Mouse (Mus musculus) forebrain, embryonic 12.5 days (tissue): ENCODE data around the gene Dnajc15. TPM values are rescaled to one million over a fixed set of nuclear protein-coding genes. Genes with fewer than 3 reads are reported as not detected.

ENCODE experiments used
- ATAC-seq: fragments of 200-750 bp; cut with Nextera tagmentation; 2 replicates; pipeline ENCODE4 v1.8.0; 2017; ENCODE audit warnings: moderate TSS enrichment; ENCODE audit not compliant: low FRiP score
- H3K27ac ChIP-seq: fragments of 300-500 bp; sonication (generic); 2 replicates; pipeline ENCODE4 v1.5.1; 2016; ENCODE audit warnings: mild to moderate bottlenecking
- H3K27me3 ChIP-seq: fragments of 300-500 bp; sonication (generic); 2 replicates; pipeline ENCODE4 v1.6.1; 2016; ENCODE audit warnings: mild to moderate bottlenecking
- H3K36me3 ChIP-seq: fragments of 300-500 bp; sonication (generic); replicated peaks from 2 replicates; pipeline ENCODE4 v1.6.1; 2016; ENCODE audit warnings: mild to moderate bottlenecking
- H3K4me1 ChIP-seq: fragments of 300-500 bp; sonication (generic); 2 replicates; pipeline ENCODE4 v1.6.1; 2016
- H3K4me2 ChIP-seq: fragments of 300-500 bp; sonication (generic); 2 replicates; pipeline ENCODE4 v1.6.1; 2016; ENCODE audit warnings: mild to moderate bottlenecking, moderate library complexity
- H3K4me3 ChIP-seq: fragments of 300-500 bp; sonication (generic); replicated peaks from 2 replicates; pipeline ENCODE4 v1.5.1; 2016; ENCODE audit warnings: mild to moderate bottlenecking
- H3K9ac ChIP-seq: fragments of 300-500 bp; sonication (generic); 2 replicates; pipeline ENCODE4 v1.6.1; 2016; ENCODE audit warnings: mild to moderate bottlenecking
- H3K9me3 ChIP-seq: fragments of 300-500 bp; sonication (generic); 2 replicates; pipeline ENCODE4 v1.6.1; 2016
- WGBS: fragments of 180-500 bp; shearing (Covaris S2); methylation state at CpG from one replicate; pipeline ENCODE4 v1.1.7; 2016; 5-methylcytosine and 5-hydroxymethylcytosine counted together
- polyA plus RNA-seq: library from polyadenylated mRNA; unstranded; fragments of >200 nt; fragmentation: Nextera tagmentation; extraction: Ambion mirVana; gene quantifications from 2 replicates; pipeline ENCODE4 v1.2.1, GENCODE M21; 2016

Gene Dnajc15
- polyA plus RNA-seq = 85.6 and 89.5 TPM in 2 replicates

GRCm38 (mm10) chr14:77874304-77875241 is at the start of gene Dnajc15:
Dnajc15 (minus strand) TSS chr14:77875125.
- no peaks in the 10 kb centered on the region for H3K9me3 ChIP-seq
- peak; percentile 83 for ATAC-seq
- H3K4me2 ChIP-seq = peak within 1 kb of the TSS; percentile 80
- peak within 1 kb of the TSS; percentile 83 for H3K9ac ChIP-seq
- no peaks in the 10 kb centered on the region for H3K27me3 ChIP-seq
- 0 out of 2 replicates have a peak, but pooled peaks cover 2% of the 10 kb centered on the region for H3K36me3 ChIP-seq
- 0 out of 2 replicates have a peak, but pooled peaks cover 2% of the 10 kb centered on the region for H3K4me1 ChIP-seq
- H3K4me3 ChIP-seq = peak within 1 kb of the TSS; percentile 87
- no peak within 1 kb of the TSS for H3K27ac ChIP-seq
- 1% methylated on average over 44 of the region's 44 CpGs for WGBS

- Histone ChIP-seq H3K4me1 (0 out of 2 replicates have a peak, but pooled peaks cover 12% of the 10 kb centered on the region), H3K36me3 (no peaks in the 10 kb centered on the region), H3K27me3 (no peaks in the 10 kb centered on the region), H3K9ac (no peak overlapping the region), H3K4me3 (no peak overlapping the region), H3K4me2 (no peak overlapping the region), H3K9me3 (no peaks in the 10 kb centered on the region), H3K27ac (no peak overlapping the region)
- WGBS = 90% methylated on average over 6 of the region's 6 CpGs
- no peak for ATAC-seq
Observed at GRCm38 (mm10) chr14:77923076-77923865, 48.3 kb upstream of the Dnajc15 start.

GRCm38 (mm10) chr14:77921641-77922040 is 46.7 kb upstream of the Dnajc15 start:
- Histone ChIP-seq H3K9me3 (no peaks in the 10 kb centered on the region), H3K36me3 (no peaks in the 10 kb centered on the region), H3K9ac (no peak overlapping the region), H3K27ac (no peak overlapping the region), H3K4me3 (no peak overlapping the region), H3K4me2 (no peak overlapping the region), H3K4me1 (0 out of 2 replicates have a peak, but pooled peaks cover 12% of the 10 kb centered on the region), H3K27me3 (no peaks in the 10 kb centered on the region)
- 90% methylated on average over 8 of the region's 8 CpGs for WGBS
- no peak for ATAC-seq

GRCm38 (mm10) chr14:77915776-77916175 is 40.9 kb upstream of the Dnajc15 start:
- no peak for ATAC-seq
- H3K27me3 ChIP-seq = no peaks in the 10 kb centered on the region
- H3K4me3 ChIP-seq = no peak overlapping the region
- no peaks in the 10 kb centered on the region for H3K9me3 ChIP-seq
- no peak overlapping the region for H3K9ac ChIP-seq
- 18% methylated on average over 5 of the region's 5 CpGs for WGBS
- H3K36me3 ChIP-seq = no peaks in the 10 kb centered on the region
- H3K4me1 ChIP-seq = 0 out of 2 replicates have a peak, but pooled peaks cover 6% of the 10 kb centered on the region
- H3K4me2 ChIP-seq = no peak overlapping the region
- no peak overlapping the region for H3K27ac ChIP-seq

GRCm38 (mm10) chr14:77906586-77906985 is 31.7 kb upstream of the Dnajc15 start:
- H3K27me3 ChIP-seq = no peaks in the 10 kb centered on the region
- 0 out of 2 replicates have a peak, but pooled peaks cover 3% of the 10 kb centered on the region for H3K9me3 ChIP-seq
- no peaks in the 10 kb centered on the region for H3K36me3 ChIP-seq
- H3K4me1 ChIP-seq = 0 out of 2 replicates have a peak, but pooled peaks cover 3% of the 10 kb centered on the region
- H3K27ac ChIP-seq = no peak overlapping the region
- no peak overlapping the region for H3K4me3 ChIP-seq
- no peak overlapping the region for H3K4me2 ChIP-seq
- H3K9ac ChIP-seq = no peak overlapping the region
- WGBS = 90% methylated on average over 5 of the region's 5 CpGs
- no peak for ATAC-seq

- 67% methylated on average over 5 of the region's 5 CpGs for WGBS
- Histone ChIP-seq H3K4me2 (no peak overlapping the region), H3K27me3 (no peaks in the 10 kb centered on the region), H3K4me1 (0 out of 2 replicates have a peak, but pooled peaks cover 3% of the 10 kb centered on the region), H3K9me3 (0 out of 2 replicates have a peak, but pooled peaks cover 2% of the 10 kb centered on the region), H3K9ac (no peak overlapping the region), H3K27ac (no peak overlapping the region), H3K36me3 (no peaks in the 10 kb centered on the region), H3K4me3 (no peak overlapping the region)
- no peak for ATAC-seq
Observed at GRCm38 (mm10) chr14:77905466-77905865, 30.5 kb upstream of the Dnajc15 start.

- no peaks in the 10 kb centered on the region for H3K27me3 ChIP-seq
Observed at GRCm38 (mm10) chr14:77904171-77904762, 29.3 kb upstream of the Dnajc15 start, which contains the start of gene Epsti1. Epsti1 (plus strand) TSS chr14:77904239.

GRCm38 (mm10) chr14:77902541-77902940 is 27.6 kb upstream of the Dnajc15 start:
- Histone ChIP-seq H3K9me3 (no peaks in the 10 kb centered on the region), H3K4me3 (no peak overlapping the region), H3K27me3 (no peaks in the 10 kb centered on the region), H3K4me2 (no peak overlapping the region), H3K27ac (no peak overlapping the region), H3K4me1 (0 out of 2 replicates have a peak, but pooled peaks cover 3% of the 10 kb centered on the region), H3K36me3 (no peaks in the 10 kb centered on the region), H3K9ac (no peak overlapping the region)
- ATAC-seq = no peak
- WGBS = 96% methylated on average over 3 of the region's 3 CpGs

More at GRCm38 (mm10) chr14:77904171-77904762, 29.3 kb upstream of the Dnajc15 start, which contains the start of gene Epsti1:
- H3K4me1 ChIP-seq = 0 out of 2 replicates have a peak, but pooled peaks cover 3% of the 10 kb centered on the region
- WGBS = 67% methylated on average over 15 of the region's 15 CpGs
- H3K4me3 ChIP-seq = no peak within 1 kb of the TSS
- no peaks in the 10 kb centered on the region for H3K36me3 ChIP-seq
- H3K4me2 ChIP-seq = no peak within 1 kb of the TSS
- no peak within 1 kb of the TSS for H3K27ac ChIP-seq
- H3K9ac ChIP-seq = no peak within 1 kb of the TSS
- ATAC-seq = no peak
- H3K9me3 ChIP-seq = no peaks in the 10 kb centered on the region

GRCm38 (mm10) chr14:77895951-77896350 is 21.0 kb upstream of the Dnajc15 start:
- WGBS = 83% methylated on average over 3 of the region's 3 CpGs
- no peak for ATAC-seq
- Histone ChIP-seq H3K4me3 (no peak overlapping the region), H3K27me3 (no peaks in the 10 kb centered on the region), H3K9me3 (no peaks in the 10 kb centered on the region), H3K36me3 (no peaks in the 10 kb centered on the region), H3K27ac (no peak overlapping the region), H3K4me2 (no peak overlapping the region), H3K4me1 (no peaks in the 10 kb centered on the region), H3K9ac (no peak overlapping the region)

- Histone ChIP-seq H3K4me3 (no peak overlapping the region), H3K36me3 (no peaks in the 10 kb centered on the region), H3K9me3 (no peaks in the 10 kb centered on the region), H3K9ac (no peak overlapping the region), H3K4me1 (no peaks in the 10 kb centered on the region), H3K4me2 (no peak overlapping the region), H3K27me3 (no peaks in the 10 kb centered on the region), H3K27ac (no peak overlapping the region)
- 89% methylated on average over 7 of the region's 7 CpGs for WGBS
- no peak for ATAC-seq
Observed at GRCm38 (mm10) chr14:77889911-77890310, 15.0 kb upstream of the Dnajc15 start.

GRCm38 (mm10) chr14:77886941-77887340 is 12.0 kb upstream of the Dnajc15 start:
- Histone ChIP-seq H3K4me3 (no peak overlapping the region), H3K9ac (no peak overlapping the region), H3K9me3 (no peaks in the 10 kb centered on the region), H3K27me3 (no peaks in the 10 kb centered on the region), H3K27ac (no peak overlapping the region), H3K4me2 (no peak overlapping the region), H3K4me1 (no peaks in the 10 kb centered on the region), H3K36me3 (no peaks in the 10 kb centered on the region)
- WGBS = 91% methylated on average over 4 of the region's 4 CpGs
- no peak for ATAC-seq
